Mouse (Mus musculus) erythroblast, embryonic 14.5 days (primary cell): Measurements from ENCODE around the gene BC107364.

ENCODE experiments used
- GATA1 ChIP-seq: IDR thresholded peaks from 2 replicates; pipeline ENCODE4 v1.6.1; 2012; ENCODE audit warnings: low read length, inconsistent platforms, mixed read lengths
- TAL1 ChIP-seq: IDR thresholded peaks from 3 replicates; pipeline ENCODE4 v1.6.1; 2012; ENCODE audit warnings: low read length, inconsistent platforms, mixed read lengths

- TF ChIP-seq GATA1 (no peak), TAL1 (no peak)
Measured at GRCm38 (mm10) chr3:96500691-96501265, 48.7 kb upstream of the BC107364 start.
